8 mouse cellular contexts compared by ENCODE assay signal in the genomic region with DNA sequence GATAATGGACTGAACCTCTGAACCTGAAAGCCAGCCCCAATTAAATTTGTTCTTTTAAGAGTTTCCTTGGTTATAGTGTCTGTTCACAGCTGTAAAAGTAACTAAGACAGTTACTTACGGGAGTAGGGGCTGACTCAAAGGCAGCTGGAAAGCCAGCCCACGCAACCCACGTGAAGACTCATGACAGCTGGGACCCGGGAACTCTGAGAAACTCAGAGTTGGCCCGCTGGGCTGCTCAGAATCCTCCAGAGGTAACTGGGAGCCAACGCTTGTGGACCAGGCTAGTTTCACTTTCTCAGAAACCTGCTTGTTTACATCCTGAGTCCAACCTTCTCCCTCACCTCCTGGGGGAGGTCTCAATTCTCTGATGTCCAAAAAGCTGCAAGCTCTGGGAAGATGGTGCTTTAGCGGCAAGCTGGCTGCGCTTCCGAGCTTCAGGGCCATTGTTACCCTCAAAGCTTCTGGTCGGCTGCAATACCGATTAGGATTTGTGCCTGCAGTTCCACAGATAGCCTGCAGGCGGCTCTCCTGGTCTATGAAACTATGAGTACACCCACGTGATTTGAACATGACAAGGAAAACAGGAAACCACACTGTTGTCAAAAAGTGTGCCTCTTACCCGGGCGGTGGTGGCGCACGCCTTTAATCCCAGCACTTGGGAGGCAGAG. TPM values are rescaled to one million over a fixed set of nuclear protein-coding genes. Genes with fewer than 3 reads are reported as not detected.
DNase-seq lines count a peak whose midpoint lies in the region.

No protein-coding gene starts in this region.

- peaks cover 64% of the 10 kb centered on the region for H3K4me1 ChIP-seq in megakaryocyte, embryonic 14.5 days

- peak; percentile 97 for DNase-seq in adipocyte (ENCODE audit: low spot score)
- peak; percentile 96 for DNase-seq in embryo, embryonic 10.5 days (ENCODE audit: low spot score)
- DNase-seq in gastrocnemius, postnatal 14 days, result peak; percentile 90
- peak; percentile 98 for DNase-seq in induced T-regulatory cell, adult 2 months (ENCODE audit: low read depth)
- DNase-seq in left cerebral cortex, adult 9 months (ENCODE audit: low spot score in 2 of 2), result peak; percentile 83 to 97
- DNase-seq in right cerebral cortex, adult 2 months (ENCODE audit: low spot score in 2 of 2), result peak; percentile 95 to 96
- peak; percentile 70 for DNase-seq in urinary bladder, postnatal 10 days (ENCODE audit: low spot score)

- H3K9me3 ChIP-seq in megakaryocyte, embryonic 14.5 days, result no peaks in the 10 kb centered on the region

- H3K27me3 ChIP-seq in megakaryocyte, embryonic 14.5 days (replicated peaks), result peaks cover 4% of the 10 kb centered on the region

- peaks cover 16% of the 10 kb centered on the region for H3K36me3 ChIP-seq in megakaryocyte, embryonic 14.5 days (replicated peaks; ENCODE audit: low read length)

- intact Hi-C loops in gastrocnemius, postnatal 14 days (cut with DNase I; ENCODE audit: low total_unique reads), result no loop called here

- peak overlapping the region; percentile 92 for H3K4me3 ChIP-seq in megakaryocyte, embryonic 14.5 days (replicated peaks)

RNA-seq across cellular contexts. Expression of a gene that starts 4.6 kb away (rescaled TPM):
- 10 to 100 TPM; 34.3 to 40.7 TPM for total RNA-seq in gastrocnemius, postnatal 14 days (2021)
- 170 and 362 TPM in 2 replicates for polyA plus RNA-seq in megakaryocyte, embryonic 14.5 days (2012; ENCODE audit: insufficient read depth, low replicate concordance)

RNA-seq across cellular contexts. Expression of a gene that starts 16.4 kb away (rescaled TPM):
- 100 to 1,000 TPM in 1 of 2 experiments, 10 to 100 TPM in 1; 85.3 to 103 TPM for total RNA-seq in gastrocnemius, postnatal 14 days (2021)
- 83.5 and 158 TPM in 2 replicates for polyA plus RNA-seq in megakaryocyte, embryonic 14.5 days (2012; ENCODE audit: insufficient read depth, low replicate concordance)

RNA-seq across cellular contexts. Expression of a gene that starts 22.4 kb away (rescaled TPM):
- 1 to 10 TPM; 7.6 to 7.9 TPM for total RNA-seq in gastrocnemius, postnatal 14 days (2021)
- 31.8 and 57.1 TPM in 2 replicates for polyA plus RNA-seq in megakaryocyte, embryonic 14.5 days (2012; ENCODE audit: insufficient read depth, low replicate concordance)

RNA-seq across cellular contexts. Expression of a gene that starts 24.5 kb away (rescaled TPM):
- 1 to 10 TPM; 2.3 to 2.7 TPM for total RNA-seq in gastrocnemius, postnatal 14 days (2021)
- 0.86 TPM in 1 of 2 replicates, not detected in the other for polyA plus RNA-seq in megakaryocyte, embryonic 14.5 days (2012; ENCODE audit: insufficient read depth, low replicate concordance)

RNA-seq across cellular contexts. Expression of a gene that starts 37.3 kb away (rescaled TPM):
- total RNA-seq in gastrocnemius, postnatal 14 days (2021), result not detected
- polyA plus RNA-seq in megakaryocyte, embryonic 14.5 days (2012; ENCODE audit: insufficient read depth, low replicate concordance), result not detected in 2 replicates

Comparison
In these comparisons a context has a peak if more than half of its experiments do, and no peak if none do; other contexts are left out.
1. Peak in every context shown above with its lines: DNase-seq and H3K4me3 ChIP-seq.